Mouse (Mus musculus) brain, adult 2 months (tissue): ENCODE measurements around the gene Fcgr2b.
A peak's percentile ranks its signal among the peaks of the same experiment; 100 is the strongest.
"Not testable (repeated sequence)": the region's sequence is repeated elsewhere in the genome, so short reads cannot be mapped to it uniquely, and the experiment has no call there.

Experiments used
- DNase-seq: peaks from one replicate; pipeline ENCODE4 v3.0.0; 2011; ENCODE audit warnings: low read depth, low spot score

Fcgr2b gene

GRCm38 (mm10) chr1:170976447-170976846 lies at the start of gene Fcgr2b:
Fcgr2b (minus strand) TSS chr1:170976547.
- DNase-seq = no peak

GRCm38 (mm10) chr1:171019311-171019950 lies 43.1 kb upstream of the Fcgr2b start:
- DNase-seq = peak; percentile 39

GRCm38 (mm10) chr1:171018737-171019136 lies 42.4 kb upstream of the Fcgr2b start, which contains the start of gene Fcgr4:
Fcgr4 (plus strand) TSS chr1:171018920.
- no peak for DNase-seq

DNA sequence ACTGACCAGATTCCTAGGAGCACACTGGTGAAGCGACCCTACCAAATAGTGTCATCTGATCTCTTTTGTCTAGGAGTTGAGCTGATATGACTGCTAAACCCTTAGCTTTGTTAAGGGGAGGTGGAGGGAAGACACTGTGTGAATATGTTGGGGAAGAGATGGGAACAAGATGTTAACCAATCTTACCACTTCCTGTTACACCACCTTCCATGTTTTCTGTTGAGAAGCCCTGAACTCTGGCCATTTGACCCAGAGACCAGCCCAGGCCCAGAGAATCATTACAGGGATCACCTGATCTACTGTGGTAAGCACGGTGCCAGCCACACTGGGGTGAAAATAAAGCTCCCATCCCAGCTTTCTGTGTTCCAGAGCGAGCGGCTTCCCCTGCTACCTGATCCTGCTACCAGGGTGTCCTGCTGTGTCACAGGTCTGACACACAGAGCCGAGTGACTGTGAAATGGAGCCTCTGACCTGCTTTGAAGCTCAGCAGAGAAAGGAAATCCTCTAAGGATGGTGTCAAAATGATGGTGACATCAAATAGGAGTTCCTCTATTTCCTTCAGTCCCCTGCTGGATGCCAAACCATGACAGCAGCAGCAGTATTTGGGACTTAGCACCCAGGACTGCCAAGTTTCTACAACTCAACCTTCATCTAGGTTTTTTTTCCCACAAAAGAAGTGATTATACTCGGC lies 41.3 kb upstream of the Fcgr2b start:
- DNase-seq = no peak

GRCm38 (mm10) chr1:171016676-171017356 lies 40.5 kb upstream of the Fcgr2b start:
- no peak for DNase-seq

DNA sequence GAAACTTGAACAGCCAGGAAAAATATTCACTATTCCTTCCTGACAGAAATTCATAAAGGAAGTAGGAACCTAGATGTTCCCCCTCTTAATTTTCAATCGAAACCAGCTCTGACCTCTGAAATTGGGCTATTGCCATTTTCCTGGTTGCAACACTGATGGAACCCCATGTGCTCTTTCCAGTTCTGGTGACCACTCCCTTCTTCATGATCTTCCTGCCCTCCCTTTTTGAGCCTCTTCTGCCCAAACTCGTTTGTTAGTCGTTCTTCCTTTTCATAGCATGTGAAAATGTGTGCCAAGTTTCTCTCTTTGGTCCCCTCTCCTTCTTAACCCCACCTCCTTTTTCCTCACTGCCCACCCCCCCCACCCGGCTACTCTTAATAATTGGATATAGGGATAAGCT lies 35.4 kb upstream of the Fcgr2b start:
- no peak for DNase-seq

DNA sequence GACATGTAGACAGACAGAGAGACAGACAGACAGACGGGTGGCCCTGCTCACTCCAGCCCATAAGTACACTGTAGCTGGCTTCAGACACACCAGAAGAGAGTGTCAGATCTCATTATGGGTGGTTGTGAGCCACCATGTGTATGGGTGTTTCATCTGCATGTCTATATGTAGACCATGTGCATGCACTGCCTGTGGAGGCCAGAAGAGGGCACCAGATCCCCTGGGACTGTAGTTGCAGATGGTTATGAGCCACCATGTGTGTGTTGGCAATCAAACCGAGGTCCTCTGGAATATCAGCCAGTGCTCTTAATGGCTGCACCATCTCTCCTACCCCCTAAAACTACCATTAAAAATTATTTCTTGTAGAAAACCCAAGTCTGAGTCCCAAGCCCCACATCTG lies 30.6 kb upstream of the Fcgr2b start:
- no peak for DNase-seq

- no peak for DNase-seq
These were observed 30.0 kb upstream of the Fcgr2b start for GRCm38 (mm10) chr1:171006335-171006734.

DNA sequence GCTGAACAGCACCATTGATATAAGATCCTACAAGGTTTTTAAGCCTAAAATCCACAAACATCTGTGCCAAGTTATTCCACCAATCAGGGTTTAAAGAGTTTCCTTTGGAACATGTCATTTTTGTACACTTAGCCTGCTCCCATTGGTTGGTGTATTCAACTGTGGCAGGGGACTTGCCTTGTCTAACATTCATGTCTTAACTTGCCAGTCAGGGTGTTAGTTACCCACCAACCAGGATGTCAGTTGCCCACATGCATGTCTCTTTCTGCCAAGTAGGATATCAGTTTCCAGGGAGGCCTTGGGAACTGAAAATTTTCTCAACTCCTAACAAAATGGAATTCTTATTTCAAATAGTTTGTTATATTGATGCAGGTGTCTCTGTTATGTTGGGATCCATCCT lies 29.2 kb upstream of the Fcgr2b start:
- DNase-seq = no peak

DNA sequence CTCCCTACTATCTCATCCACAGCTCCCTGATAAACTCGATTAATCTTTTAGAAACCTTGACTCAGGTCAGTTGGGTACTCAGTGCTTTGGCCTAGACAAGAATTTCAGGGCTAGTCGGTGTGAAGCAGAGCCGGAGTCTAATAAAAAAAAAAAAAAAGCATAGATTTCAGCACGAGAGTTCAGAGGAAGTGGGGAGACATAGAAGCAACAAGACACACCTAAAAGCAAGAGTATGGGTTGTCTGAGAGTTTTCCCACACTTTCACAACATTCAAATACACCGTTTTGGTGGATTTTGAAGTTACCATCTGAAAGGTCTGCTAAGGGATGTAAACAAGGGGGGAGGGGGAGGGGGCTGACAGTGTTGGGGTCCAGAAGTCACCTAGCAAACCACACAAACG lies 28.7 kb upstream of the Fcgr2b start:
- DNase-seq = no peak

GRCm38 (mm10) chr1:170999811-171000210 lies 23.5 kb upstream of the Fcgr2b start:
- no peak for DNase-seq

DNA sequence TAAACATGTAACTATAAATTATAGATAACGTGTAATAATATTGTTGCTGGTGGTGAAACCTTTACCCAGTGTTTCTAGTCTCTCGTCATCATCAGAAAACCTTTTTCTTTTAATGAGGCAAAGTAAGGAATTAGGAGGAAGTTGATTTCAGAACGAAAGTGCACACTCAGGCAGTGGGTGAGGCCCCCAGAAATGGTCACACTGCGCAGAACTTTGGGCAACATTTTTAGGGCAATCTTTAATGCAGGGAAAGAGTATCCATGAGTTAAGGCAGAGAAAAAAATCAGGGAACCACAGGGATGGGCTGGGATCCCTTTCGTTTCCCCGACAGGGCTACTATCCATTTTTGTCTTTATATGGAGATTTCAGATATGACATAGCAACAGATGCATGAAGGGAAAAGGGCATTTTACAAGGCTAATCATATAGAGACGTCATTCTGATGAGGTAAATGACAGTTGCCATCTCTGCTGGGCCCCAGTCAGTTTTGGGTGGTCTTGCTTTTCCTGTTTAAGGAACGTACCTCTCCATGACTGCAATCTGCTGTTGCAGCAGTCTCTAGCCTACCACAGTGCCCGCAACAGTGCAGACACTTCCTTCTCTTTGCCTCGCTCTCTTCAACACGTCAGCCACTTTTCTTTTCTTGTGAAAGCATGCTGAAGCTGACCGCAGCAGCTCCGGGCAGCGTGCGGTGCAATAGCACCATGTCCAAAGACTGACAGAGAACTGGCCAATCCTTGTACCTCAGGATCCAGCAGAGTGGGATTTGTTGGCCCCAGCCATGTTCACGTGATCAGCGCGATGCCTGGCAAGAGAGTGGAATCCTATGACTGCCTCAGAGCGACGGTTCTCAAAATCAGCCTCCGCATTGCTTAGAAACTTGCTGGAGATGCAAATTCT lies 21.7 kb upstream of the Fcgr2b start:
- peak; percentile 86 for DNase-seq

- peak; percentile 82 for DNase-seq
These were observed 20.4 kb upstream of the Fcgr2b start for GRCm38 (mm10) chr1:170996753-170997152.

GRCm38 (mm10) chr1:170996034-170996433 lies 19.7 kb upstream of the Fcgr2b start:
- no peak for DNase-seq

- peak; percentile 73 for DNase-seq
These were observed 16.2 kb upstream of the Fcgr2b start for GRCm38 (mm10) chr1:170992550-170992949.

DNA sequence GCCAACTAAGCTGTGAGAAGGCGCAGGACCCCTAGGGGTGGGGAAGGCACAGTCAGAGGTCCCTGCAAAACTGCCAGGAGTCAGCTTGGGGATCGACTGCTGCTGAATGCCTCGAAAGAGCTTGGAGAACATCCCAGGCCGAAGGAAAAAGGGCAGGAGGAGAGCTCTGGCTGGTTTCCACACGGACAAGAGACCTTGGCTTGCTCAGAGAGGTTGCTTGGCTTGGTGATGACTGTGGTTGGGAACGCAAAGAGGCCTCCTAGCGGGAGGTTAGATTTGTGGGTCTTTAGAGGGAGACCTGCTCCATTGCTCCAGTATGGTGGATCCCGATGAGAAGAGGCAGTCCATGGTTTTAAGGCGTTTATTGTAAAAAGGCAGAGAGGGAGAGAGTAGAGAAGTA lies 13.3 kb upstream of the Fcgr2b start:
- no peak for DNase-seq

DNA sequence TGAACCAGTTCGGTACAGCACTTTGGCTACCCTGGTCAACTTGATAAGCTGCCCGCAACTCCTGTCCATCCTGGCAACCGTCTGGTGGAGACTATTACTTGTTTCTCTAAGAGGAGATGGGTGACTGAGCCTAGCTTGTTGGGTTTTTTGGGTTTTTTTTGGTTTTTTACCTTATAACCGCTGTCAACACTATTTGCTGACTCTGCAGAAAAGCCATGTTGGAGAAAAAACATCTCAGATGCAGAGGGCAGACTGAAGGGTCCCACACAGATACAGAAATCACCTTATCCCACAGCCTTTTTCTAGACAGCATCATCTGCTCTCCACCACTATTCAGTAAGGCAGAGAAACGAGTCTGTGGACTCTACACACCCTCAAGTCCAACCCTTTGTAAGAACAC lies 9.5 kb upstream of the Fcgr2b start:
- DNase-seq = no peak

DNA sequence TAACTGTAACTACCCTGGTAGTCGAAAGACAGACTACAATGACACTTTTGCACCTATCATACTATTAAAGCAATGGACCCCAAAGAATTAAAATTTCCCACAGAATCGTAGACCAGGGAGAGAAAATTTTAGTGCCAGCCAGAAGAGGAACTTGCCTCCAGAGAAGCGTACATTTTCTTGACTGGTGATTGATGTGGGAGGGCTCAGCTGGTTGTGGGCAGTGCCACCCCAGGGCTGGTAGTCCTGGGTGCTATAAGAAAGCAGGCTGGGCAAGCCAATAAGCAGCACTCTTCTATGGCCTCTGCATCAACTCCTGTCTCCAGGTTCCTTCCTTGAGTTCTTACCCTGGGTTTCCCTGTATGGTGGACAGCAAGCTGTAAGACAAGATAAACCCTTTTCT lies 8.7 kb upstream of the Fcgr2b start:
- DNase-seq = no peak

GRCm38 (mm10) chr1:170983066-170983465 lies 6.7 kb upstream of the Fcgr2b start:
- DNase-seq = no peak

DNA sequence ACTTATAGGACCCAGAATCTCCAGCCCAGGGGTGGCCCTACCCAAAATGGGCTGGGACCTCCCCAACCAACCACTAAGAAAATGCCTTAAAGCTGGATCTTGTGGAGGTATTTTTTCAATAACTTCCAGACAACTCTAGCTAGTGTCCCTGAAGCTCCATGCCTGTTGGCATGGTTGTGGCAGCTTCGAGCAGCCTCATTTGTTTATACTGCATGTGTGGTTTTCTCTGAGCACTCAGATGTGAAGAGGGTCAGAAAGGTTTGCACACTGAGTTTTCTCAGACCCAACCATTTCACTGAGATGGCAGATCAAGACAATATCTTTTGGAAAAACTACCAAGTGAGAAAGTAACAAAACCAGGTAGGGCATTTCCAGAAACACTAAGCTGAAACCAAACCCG lies 6.0 kb upstream of the Fcgr2b start:
- DNase-seq = no peak

DNA sequence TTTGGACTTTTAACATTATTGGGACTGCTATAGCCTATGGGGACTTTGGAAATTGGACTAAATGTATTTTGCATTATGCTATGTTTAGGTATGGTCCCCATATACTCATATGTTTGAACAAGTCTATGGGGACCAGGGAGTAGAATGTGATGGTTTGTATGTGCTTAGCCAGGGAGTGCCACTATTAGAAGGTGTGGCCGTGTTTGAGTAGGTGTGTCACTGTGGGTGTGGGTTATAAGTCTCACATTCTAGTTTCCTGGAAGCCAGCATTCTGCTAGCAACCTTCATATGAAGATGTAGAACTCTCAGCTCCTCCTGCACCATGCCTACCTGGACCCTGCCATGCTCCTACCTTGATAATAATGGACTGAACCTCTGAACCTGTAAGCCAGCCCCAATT lies 5.3 kb upstream of the Fcgr2b start:
- not testable (repeated sequence) for DNase-seq

DNA sequence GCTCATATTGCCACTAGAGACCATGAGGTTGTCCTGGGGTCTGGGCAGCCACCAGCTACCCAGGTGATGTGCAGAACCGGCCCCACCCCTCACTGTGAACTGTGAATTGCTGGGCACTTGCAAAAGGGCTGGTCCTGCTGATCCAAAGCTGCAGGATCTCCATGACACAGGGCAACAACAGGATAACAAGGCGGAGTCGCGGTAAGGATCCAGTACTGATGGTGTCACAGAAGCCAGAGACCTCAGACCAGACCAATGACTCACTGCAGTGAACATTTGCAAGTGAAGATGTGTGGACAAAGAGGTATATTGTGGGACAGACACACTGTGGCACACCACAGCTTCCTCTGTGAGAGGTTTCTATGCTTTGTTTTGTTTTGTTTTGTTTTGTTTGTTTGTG lies 2.3 kb upstream of the Fcgr2b start:
- DNase-seq = no peak
